Mouse (Mus musculus): ENCODE results near the gene Mis12.

DNA sequence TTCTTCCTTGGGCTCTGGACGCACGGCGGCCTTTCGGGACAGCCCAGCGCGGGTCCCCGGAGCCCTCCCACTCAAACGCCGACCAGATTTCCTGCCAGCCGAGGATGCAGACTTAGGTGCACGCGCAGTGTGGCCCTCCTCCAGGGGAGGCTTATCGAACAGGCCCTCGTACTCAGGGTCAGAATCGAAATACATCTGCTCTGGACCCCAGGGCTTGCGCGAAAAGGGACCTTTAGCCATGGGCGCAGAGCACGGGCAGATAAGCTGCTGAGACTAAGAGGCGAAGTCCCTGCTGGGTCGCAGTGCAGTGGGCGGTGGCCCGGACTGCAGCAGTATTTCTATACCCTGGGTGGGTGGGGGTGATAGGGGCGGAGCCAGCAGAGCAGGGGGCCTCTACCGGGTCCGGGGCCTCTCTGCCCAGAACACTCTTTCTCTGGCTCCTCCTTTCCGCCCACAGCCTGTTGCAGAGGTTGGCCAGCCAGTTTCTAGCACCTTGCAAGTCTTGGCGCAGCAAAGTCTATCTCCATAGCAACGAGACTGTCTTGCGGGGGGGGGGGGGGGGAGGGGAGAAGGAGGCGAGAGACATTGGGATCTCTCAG is 13.9 kb downstream of the Mis12 start, which contains the start of gene 6330403K07Rik:
- TF ChIP-seq CTCF (IDR thresholded peaks at IDR 0.05; ENCODE audit: control insufficient read depth, insufficient read depth, insufficient read length) (no peak), USF1 (IDR thresholded peaks at IDR 0.05; ENCODE audit: low read depth) (no peak), FOSL1 (IDR thresholded peaks at IDR 0.05; ENCODE audit: insufficient read depth, low read length, poor library complexity, severe bottlenecking) (no peak), CEBPB (IDR thresholded peaks at IDR 0.05; ENCODE audit: low read depth) (no peak), MYOD1 (IDR thresholded peaks at IDR 0.05; ENCODE audit: control insufficient read depth, insufficient read length, low read depth) (no peak)

Measured in C2C12 (cell line).